Mouse (Mus musculus) kidney, embryonic 15.5 days (tissue): ENCODE measurements around the gene Cnih2. TPM values are rescaled to one million over a fixed set of nuclear protein-coding genes. Genes with fewer than 3 reads are reported as not detected.
A peak's percentile ranks its signal among the peaks of the same experiment; 100 is the strongest.

ENCODE experiments used
- ATAC-seq: fragments of 200-750 bp; cut with Nextera tagmentation; replicated peaks from 2 replicates; pipeline ENCODE4 v1.8.0; 2017; ENCODE audit warnings: moderate TSS enrichment; ENCODE audit not compliant: low FRiP score
- H3K27ac ChIP-seq: fragments of 300-500 bp; sonication (generic); 2 replicates; pipeline ENCODE4 v1.5.1; 2015; ENCODE audit warnings: mild to moderate bottlenecking, inconsistent platforms
- H3K27me3 ChIP-seq: fragments of 300-500 bp; sonication (generic); 2 replicates; pipeline ENCODE4 v1.6.1; 2015; ENCODE audit warnings: inconsistent platforms
- H3K36me3 ChIP-seq: fragments of 300-500 bp; sonication (generic); 2 replicates; pipeline ENCODE4 v1.6.1; 2015; ENCODE audit warnings: inconsistent platforms
- H3K4me1 ChIP-seq: fragments of 300-500 bp; sonication (generic); 2 replicates; pipeline ENCODE4 v1.6.1; 2015; ENCODE audit warnings: inconsistent platforms
- H3K4me2 ChIP-seq: fragments of 300-500 bp; sonication (generic); 2 replicates; pipeline ENCODE4 v1.6.1; 2015; ENCODE audit warnings: moderate library complexity, mild to moderate bottlenecking, inconsistent platforms
- H3K4me3 ChIP-seq: fragments of 300-500 bp; sonication (generic); replicated peaks from 2 replicates; pipeline ENCODE4 v1.5.1; 2015; ENCODE audit warnings: mild to moderate bottlenecking, inconsistent platforms
- H3K9ac ChIP-seq: fragments of 300-500 bp; sonication (generic); 2 replicates; pipeline ENCODE4 v1.6.1; 2015; ENCODE audit warnings: mild to moderate bottlenecking, inconsistent platforms
- H3K9me3 ChIP-seq: fragments of 300-500 bp; sonication (generic); replicated peaks from 2 replicates; pipeline ENCODE4 v1.6.1; 2016; ENCODE audit warnings: inconsistent platforms
- WGBS: fragments of 180-500 bp; shearing (Covaris S2); methylation state at CpG from one replicate; pipeline ENCODE4 v1.1.7; 2015; ENCODE audit warnings: mixed read lengths; 5-methylcytosine and 5-hydroxymethylcytosine counted together
- polyA plus RNA-seq: library from polyadenylated mRNA; unstranded; fragments of >200 nt; fragmentation: Nextera tagmentation; extraction: Ambion mirVana; gene quantifications from 2 replicates; pipeline ENCODE4 v1.2.1, GENCODE M21; 2015

Gene Cnih2
- polyA plus RNA-seq, 1 experiment from 2014 or later, result 15.1 TPM

DNA sequence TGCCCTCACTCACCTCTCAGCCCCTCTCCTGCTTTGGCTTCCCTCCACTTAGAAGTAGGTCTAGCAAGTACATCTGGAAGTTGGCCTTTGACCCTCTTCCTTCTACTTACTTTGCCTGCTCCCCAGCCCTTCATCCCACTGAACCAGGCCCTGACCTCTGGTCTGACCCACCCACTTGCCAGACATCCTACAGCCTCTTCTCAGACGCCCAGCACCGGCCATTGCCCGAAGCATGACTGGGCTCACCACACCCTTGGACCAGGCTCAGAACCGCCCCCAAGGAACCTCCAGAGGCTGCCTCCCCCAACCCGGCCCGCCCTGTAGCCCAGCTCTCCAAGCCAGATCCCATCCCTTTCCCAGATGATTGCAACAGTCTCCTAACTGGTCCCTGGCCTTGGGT is 35.9 kb downstream of the Cnih2 start:
- H3K9ac ChIP-seq, result no peak overlapping the region
- H3K9me3 ChIP-seq, result no peaks in the 10 kb centered on the region
- no peak for ATAC-seq
- peaks cover 8% of the 10 kb centered on the region for H3K27me3 ChIP-seq
- WGBS, result 65% methylated on average over 6 of the region's 6 CpGs
- H3K27ac ChIP-seq, result no peak overlapping the region
- no peak overlapping the region for H3K4me2 ChIP-seq
- no peaks in the 10 kb centered on the region for H3K36me3 ChIP-seq
- H3K4me3 ChIP-seq, result no peak overlapping the region
- H3K4me1 ChIP-seq, result peaks cover 60% of the 10 kb centered on the region

DNA sequence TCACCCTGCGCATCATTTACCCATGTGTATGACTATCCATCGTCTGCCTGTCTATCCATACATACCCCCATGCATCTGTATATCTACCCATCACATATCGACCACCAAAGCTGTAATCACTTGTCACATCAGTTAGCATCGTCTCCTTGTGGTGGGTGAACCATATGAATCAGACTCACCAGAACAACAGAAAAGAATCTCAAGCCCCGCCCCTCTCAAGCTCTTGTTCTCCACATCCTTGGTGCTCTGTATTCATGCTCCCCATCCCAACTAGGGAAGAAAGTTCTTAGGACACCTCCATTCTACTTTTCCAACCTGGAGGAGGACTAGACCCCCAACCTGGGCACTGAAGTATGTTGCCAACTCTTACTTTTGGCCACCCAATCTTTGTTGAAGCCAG is 36.3 kb downstream of the Cnih2 start:
- H3K9ac ChIP-seq, result no peak overlapping the region

DNA sequence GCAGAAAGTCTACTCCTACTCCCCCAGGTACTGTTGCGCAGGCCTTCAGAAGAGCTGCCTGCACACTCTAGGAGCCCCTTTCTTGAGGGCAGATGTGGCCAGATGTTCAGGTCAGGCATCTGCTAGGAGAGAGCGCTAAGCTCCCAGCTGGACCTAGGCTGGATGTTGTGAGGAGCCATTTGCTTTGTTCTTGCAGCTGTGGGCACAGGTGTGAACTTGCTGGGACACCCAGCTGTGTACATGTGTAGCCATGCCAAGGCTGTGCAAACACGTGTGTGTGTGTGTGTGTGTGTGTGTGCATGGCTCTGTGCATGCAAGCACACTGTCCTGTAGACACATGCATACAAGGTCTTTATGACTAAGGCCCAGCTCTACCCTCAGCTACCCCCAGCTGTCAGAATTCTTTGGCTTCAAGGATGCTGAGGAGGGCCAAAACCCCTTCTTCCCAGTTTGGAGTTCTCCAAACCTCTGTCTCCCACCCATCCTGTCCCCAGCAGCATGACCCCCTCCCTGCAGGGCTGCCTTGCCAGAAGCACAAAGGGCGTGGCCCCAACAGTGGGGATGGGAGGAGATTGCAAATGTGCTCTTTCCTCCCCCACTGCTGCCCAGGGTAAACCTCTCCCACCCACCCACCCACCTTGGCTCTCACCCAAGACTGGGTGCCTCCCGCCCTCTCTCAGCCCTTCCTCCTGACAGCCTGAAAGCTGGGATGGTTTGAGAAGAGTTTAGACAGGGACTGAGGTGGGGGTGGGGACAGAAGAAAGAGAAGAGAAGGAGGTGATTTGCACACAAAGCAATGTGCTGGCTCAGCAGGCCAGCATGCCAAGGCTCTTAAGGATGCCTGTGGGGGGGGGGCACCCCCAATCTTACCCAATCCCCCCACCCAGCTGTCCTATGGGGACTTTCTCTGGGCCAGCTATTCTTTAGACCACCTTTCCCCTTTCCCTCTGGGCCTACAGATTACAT is 37.7 kb downstream of the Cnih2 start:
- no peak overlapping the region for H3K4me3 ChIP-seq
- H3K27me3 ChIP-seq, result no peaks in the 10 kb centered on the region
- H3K9me3 ChIP-seq, result no peaks in the 10 kb centered on the region
- H3K36me3 ChIP-seq, result no peaks in the 10 kb centered on the region
- H3K27ac ChIP-seq, result peak overlapping the region; percentile 82
- 0 out of 2 replicates have a peak overlapping the region, but pooled peaks have one; percentile 9 for H3K4me2 ChIP-seq
- peaks cover 63% of the 10 kb centered on the region for H3K4me1 ChIP-seq
- no peak overlapping the region for H3K9ac ChIP-seq
- ATAC-seq, result no peak
- 35% methylated on average over 5 of the region's 5 CpGs for WGBS

More for the DNA sequence above, 36.3 kb downstream of the Cnih2 start:
- Histone ChIP-seq H3K27me3 (peaks cover 3% of the 10 kb centered on the region), H3K4me3 (no peak overlapping the region), H3K36me3 (no peaks in the 10 kb centered on the region), H3K4me2 (no peak overlapping the region), H3K9me3 (no peaks in the 10 kb centered on the region), H3K27ac (no peak overlapping the region), H3K4me1 (peaks cover 57% of the 10 kb centered on the region)
- WGBS, result 89% methylated on average over 5 of the region's 5 CpGs
- ATAC-seq, result no peak

DNA sequence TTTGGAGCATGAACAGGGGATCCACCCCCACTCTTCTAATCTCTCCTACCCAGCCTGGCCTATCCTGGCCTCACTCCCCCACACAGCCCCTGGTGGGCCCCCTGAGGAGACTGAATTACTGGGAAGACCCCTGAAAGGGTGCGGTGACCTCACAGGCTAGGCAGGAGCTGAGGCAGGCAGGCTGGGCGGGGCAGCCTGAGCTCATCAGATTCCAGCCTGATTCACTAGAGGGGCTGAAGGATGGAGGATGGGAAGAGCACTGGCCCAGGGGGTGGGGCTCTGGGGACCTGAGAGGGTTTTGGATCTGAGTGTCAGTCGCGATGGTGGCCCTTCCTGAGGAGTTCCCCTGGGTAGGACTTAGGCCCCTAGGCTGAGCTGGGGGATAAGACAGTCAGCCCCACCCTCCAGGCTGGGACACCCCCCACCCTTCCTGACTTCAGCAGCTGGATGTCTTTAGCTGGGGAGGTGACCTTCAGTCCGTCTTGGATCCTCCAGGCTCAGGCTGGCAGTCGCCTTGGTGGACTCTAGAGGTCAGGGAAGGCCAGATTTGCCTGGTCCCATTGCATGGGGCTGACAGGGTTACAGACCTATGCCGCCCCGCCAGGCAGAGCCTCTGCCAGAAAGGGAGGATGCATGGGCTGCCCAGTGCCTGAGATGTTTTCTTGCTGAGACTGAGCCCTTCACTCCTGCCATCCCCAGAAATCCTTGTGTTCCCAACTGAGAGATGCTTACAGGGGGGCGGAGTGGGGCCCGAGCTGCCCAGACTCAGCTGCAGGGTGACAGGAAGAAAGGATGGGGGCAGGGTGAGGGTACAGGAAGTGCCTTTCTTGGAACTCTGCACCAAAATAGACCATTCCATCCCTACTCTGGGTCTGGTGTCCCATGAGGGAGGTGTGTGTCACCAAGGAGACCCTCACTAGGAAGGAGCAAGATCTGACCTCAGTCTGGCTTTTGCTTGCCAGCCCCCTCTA is 39.2 kb downstream of the Cnih2 start:
- H3K27me3 ChIP-seq, result 0 out of 2 replicates have a peak, but pooled peaks cover 8% of the 10 kb centered on the region
- no peak overlapping the region for H3K4me3 ChIP-seq
- no peaks in the 10 kb centered on the region for H3K9me3 ChIP-seq
- H3K9ac ChIP-seq, result no peak overlapping the region
- 8% methylated on average over 10 of the region's 10 CpGs for WGBS
- H3K4me1 ChIP-seq, result peaks cover 51% of the 10 kb centered on the region
- H3K4me2 ChIP-seq, result peak overlapping the region; percentile 27
- peak overlapping the region; percentile 82 for H3K27ac ChIP-seq
- ATAC-seq, result peak; percentile 41
- H3K36me3 ChIP-seq, result no peaks in the 10 kb centered on the region

DNA sequence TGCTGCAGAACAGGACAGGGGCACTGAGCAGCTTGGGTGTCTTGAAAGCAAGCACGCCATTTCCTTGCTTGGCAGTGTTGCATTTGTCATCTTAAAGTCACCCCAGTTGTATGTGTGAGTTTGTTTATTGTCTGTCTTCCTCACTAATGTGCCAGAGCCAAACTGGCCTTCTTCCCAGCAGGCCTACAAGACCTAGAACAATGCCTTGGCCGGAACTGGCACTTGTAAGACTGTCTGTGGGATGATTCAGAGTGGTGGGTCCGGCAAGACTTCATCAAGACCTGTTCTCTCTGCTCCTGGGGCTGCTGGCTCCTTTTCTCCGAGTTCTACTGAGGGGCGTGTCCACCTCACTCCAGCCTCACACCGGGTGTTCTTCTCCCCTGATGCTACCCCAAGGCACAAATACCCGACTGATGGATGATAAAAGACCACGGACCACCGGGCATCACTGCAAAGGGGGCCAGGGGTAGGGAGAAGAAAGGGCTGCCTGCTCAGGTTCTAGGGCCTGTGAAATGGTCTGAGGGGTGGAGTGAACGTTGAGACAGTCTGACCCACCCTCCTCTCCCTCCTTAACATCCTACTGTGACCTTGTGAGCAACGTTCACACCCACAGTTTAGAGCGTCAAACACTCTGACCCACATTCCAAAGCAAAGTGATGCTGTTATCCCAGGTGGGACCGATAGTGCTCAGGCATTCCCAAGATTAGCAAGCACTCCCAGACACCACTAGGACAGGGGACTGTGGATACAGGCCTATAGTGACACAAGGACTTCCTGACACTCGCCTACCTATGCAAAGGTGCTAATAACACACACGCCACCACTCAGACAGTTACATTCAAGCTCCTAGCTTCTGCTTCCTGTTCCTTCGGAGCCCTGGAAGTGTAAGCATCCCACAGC is 40.2 kb downstream of the Cnih2 start:
- ATAC-seq, result no peak
- Histone ChIP-seq H3K27ac (peak overlapping the region; percentile 82), H3K27me3 (peaks cover 18% of the 10 kb centered on the region), H3K4me3 (no peak overlapping the region), H3K9ac (no peak overlapping the region), H3K4me2 (peak overlapping the region; percentile 27; the same call in 1 of the 2 replicates), H3K36me3 (no peaks in the 10 kb centered on the region), H3K9me3 (no peaks in the 10 kb centered on the region), H3K4me1 (peaks cover 51% of the 10 kb centered on the region)
- WGBS, result 24% methylated on average over 16 of the region's 16 CpGs

DNA sequence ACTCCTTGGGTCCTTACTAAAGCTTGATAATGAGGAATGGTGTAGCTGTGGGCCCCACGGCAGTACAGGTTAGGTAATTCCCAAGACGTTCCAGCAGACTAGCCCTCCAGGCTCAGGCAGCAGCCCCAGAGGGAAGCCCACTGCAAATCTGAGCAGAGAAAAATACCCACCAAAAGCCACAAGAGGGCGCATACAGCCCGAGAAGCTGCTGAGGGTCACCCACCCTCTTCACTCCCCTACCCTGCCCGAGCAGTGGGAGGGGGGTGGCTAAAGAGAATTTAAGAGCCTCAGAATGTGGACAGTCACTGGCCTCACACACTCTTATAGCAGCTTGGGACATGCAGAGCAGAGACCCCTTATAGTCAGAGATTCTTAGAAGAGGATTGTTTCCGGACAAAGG is 42.1 kb downstream of the Cnih2 start:
- no peaks in the 10 kb centered on the region for H3K9me3 ChIP-seq
- peaks cover 65% of the 10 kb centered on the region for H3K4me1 ChIP-seq
- H3K36me3 ChIP-seq, result no peaks in the 10 kb centered on the region
- no peak for ATAC-seq
- peaks cover 37% of the 10 kb centered on the region for H3K27me3 ChIP-seq
- H3K4me2 ChIP-seq, result no peak overlapping the region
- 10% methylated on average over 6 of the region's 6 CpGs for WGBS
- H3K4me3 ChIP-seq, result 0 out of 2 replicates have a peak overlapping the region, but pooled peaks have one; percentile 1
- H3K27ac ChIP-seq, result 0 out of 2 replicates have a peak overlapping the region, but pooled peaks have one; percentile 37
- no peak overlapping the region for H3K9ac ChIP-seq

DNA sequence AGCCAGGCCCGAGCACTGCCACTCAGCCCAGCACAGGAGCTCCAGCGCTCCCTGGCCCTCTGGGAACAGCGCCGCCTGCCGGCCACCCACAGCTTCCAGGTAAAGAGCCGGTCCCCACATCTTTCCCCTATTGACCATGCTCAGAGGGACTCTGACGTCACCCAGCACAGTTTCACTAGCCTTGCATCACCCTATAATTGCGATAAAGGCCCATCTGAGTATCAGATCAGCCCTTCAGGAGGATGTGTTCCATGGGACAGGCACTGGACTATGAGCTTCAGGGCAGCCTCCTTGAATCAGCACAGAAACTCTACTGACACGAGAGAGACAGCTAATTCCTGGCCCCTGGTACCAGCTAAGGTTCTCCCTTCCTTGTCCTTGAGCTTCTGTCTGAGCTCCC is 44.4 kb downstream of the Cnih2 start:
- WGBS, result 21% methylated on average over 9 of the region's 9 CpGs
- Histone ChIP-seq H3K4me2 (no peak overlapping the region), H3K36me3 (peaks cover 11% of the 10 kb centered on the region), H3K9ac (no peak overlapping the region), H3K27ac (no peak overlapping the region), H3K4me1 (peaks cover 57% of the 10 kb centered on the region), H3K9me3 (no peaks in the 10 kb centered on the region), H3K4me3 (no peak overlapping the region), H3K27me3 (peaks cover 43% of the 10 kb centered on the region)
- ATAC-seq, result no peak

DNA sequence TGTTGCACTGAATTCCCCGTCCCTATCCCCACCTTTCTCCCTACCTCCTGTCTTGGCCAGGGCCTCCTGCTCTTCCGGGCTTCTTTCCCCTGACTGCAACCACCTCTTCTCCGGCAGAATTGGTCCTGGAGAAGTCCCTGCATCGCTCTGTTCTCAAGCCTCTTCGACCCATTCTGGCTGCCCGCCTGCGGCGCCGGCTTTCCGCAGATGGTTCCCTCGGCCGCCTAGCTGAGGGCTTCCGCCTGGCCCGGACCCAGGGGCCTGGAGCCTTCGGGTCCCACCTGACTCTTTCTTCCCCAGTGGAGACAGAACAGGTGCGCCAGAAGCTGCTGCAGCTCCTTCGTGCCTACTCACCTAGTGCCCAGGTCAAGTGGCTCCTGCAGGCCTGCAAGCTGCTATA is 45.5 kb downstream of the Cnih2 start:
- peaks cover 47% of the 10 kb centered on the region for H3K4me1 ChIP-seq
- H3K27me3 ChIP-seq, result peaks cover 43% of the 10 kb centered on the region
- H3K9ac ChIP-seq, result no peak overlapping the region
- peak overlapping the region; percentile 54; the same call in 1 of the 2 replicates for H3K4me2 ChIP-seq
- no peak overlapping the region for H3K4me3 ChIP-seq
- WGBS, result 63% methylated on average over 17 of the region's 17 CpGs
- peaks cover 21% of the 10 kb centered on the region for H3K36me3 ChIP-seq
- ATAC-seq, result no peak
- H3K9me3 ChIP-seq, result no peaks in the 10 kb centered on the region
- H3K27ac ChIP-seq, result no peak overlapping the region

DNA sequence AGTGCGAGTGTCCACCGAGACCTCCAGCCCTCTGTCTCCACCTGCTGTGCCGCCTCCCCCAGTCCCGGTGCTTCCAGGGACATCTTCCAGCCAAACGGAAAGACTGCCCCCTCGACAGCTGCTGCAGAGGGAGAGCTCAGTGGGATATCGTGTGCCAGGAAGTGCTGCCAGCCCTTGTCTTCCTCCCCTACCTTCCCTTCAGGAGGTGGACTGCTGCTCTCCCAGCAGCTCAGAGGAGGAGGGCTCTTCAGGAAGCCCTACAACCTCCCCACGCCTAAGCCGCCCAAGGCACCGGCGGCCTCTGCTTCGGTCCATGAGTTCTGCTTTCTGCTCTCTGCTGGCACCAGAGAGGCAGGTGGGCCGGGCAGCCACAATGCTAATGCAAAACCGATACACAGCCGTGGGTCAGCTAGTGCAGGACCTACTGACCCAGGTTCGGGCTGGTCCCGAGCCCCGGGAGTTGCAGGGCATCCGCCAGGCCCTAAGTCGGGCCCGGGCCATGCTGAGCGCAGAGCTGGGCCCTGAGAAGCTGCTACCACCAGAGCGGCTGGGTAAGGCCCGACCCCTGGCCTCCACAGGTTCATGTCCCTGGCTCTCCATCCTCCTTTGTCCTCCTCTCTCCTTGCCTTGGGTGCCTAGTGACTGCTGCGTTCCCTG is 46.0 kb downstream of the Cnih2 start:
- 23% methylated on average over 25 of the region's 25 CpGs for WGBS
- Histone ChIP-seq H3K4me1 (peaks cover 44% of the 10 kb centered on the region), H3K4me2 (peak overlapping the region; percentile 54), H3K4me3 (peak overlapping the region; percentile 37), H3K27me3 (peaks cover 43% of the 10 kb centered on the region), H3K9me3 (no peaks in the 10 kb centered on the region), H3K36me3 (peaks cover 27% of the 10 kb centered on the region), H3K27ac (0 out of 2 replicates have a peak overlapping the region, but pooled peaks have one; percentile 45), H3K9ac (no peak overlapping the region)
- no peak for ATAC-seq

DNA sequence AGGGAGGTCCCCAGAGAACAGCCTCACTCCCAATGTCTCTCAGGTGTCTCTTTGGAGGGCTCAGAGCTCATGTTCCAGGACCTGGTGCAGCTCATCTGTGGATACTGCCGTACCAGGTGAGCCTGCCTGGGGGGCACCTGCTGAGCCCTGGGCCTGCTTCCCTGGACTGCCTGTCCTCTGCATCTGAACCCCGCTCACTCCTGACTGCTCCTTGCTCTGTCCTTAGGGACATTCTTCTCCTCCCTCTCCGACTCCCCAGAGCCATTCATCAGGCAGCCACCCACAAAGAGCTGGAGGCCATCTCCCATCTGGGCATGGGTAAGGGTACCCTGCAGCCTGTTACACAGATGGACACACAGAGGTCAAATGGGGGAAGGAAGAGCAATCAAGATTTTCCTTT is 46.8 kb downstream of the Cnih2 start:
- H3K4me3 ChIP-seq, result peak overlapping the region; percentile 37
- WGBS, result 68% methylated on average over 3 of the region's 3 CpGs
- peaks cover 35% of the 10 kb centered on the region for H3K36me3 ChIP-seq
- peaks cover 37% of the 10 kb centered on the region for H3K4me1 ChIP-seq
- H3K9ac ChIP-seq, result no peak overlapping the region
- H3K27ac ChIP-seq, result no peak overlapping the region
- no peaks in the 10 kb centered on the region for H3K9me3 ChIP-seq
- H3K27me3 ChIP-seq, result peaks cover 43% of the 10 kb centered on the region
- H3K4me2 ChIP-seq, result peak overlapping the region; percentile 54
- no peak for ATAC-seq
